Mouse (Mus musculus) erythroblast, embryonic 14.5 days (primary cell): Measurements from ENCODE around the gene Actg1. TPM values are rescaled to one million over a fixed set of nuclear protein-coding genes. Genes with fewer than 3 reads are reported as not detected.

Source experiments
- H3K27me3 ChIP-seq: 2 replicates; pipeline ENCODE4 v1.6.1; 2012; ENCODE audit warnings: inconsistent platforms; ENCODE audit not compliant: control insufficient read depth
- H3K36me3 ChIP-seq: 2 replicates; pipeline ENCODE4 v1.6.1; 2012; ENCODE audit warnings: mild to moderate bottlenecking, inconsistent platforms; ENCODE audit not compliant: control insufficient read depth
- H3K4me1 ChIP-seq: 2 replicates; pipeline ENCODE4 v1.6.1; 2012; ENCODE audit warnings: inconsistent platforms; ENCODE audit not compliant: control insufficient read depth
- H3K4me3 ChIP-seq: replicated peaks from 2 replicates; pipeline ENCODE3; 2012; ENCODE audit warnings: moderate library complexity, mild to moderate bottlenecking, inconsistent platforms
- H3K9me3 ChIP-seq: 2 replicates; pipeline ENCODE4 v1.6.1; 2012; ENCODE audit warnings: low read length, inconsistent platforms, mixed read lengths; ENCODE audit not compliant: control insufficient read depth
- GATA1 ChIP-seq: IDR thresholded peaks from 2 replicates; pipeline ENCODE4 v1.6.1; 2012; ENCODE audit warnings: low read length, inconsistent platforms, mixed read lengths
- TAL1 ChIP-seq: IDR thresholded peaks from 3 replicates; pipeline ENCODE4 v1.6.1; 2012; ENCODE audit warnings: low read length, inconsistent platforms, mixed read lengths
- polyA plus RNA-seq: library from polyadenylated mRNA; stranded (reverse); fragments of >175 nt; gene quantifications from 2 replicates; pipeline ENCODE4 v1.2.3, GENCODE M21; 2012

The Actg1 gene
- polyA plus RNA-seq, 1 experiment: 9.0 TPM

- Histone ChIP-seq H3K9me3 (no peaks in the 10 kb centered on the region), H3K27me3 (peaks cover 13% of the 10 kb centered on the region), H3K36me3 (peaks cover 22% of the 10 kb centered on the region), H3K4me1 (peaks cover 4% of the 10 kb centered on the region), H3K4me3 (no peak overlapping the region)
- TF ChIP-seq TAL1: no peak
- TF ChIP-seq GATA1: no peak
Measured at GRCm38 (mm10) chr11:120366443-120367027, 18.2 kb upstream of the Actg1 start.

- TF ChIP-seq TAL1 (no peak), GATA1 (no peak)
- Histone ChIP-seq H3K4me1 (peaks cover 8% of the 10 kb centered on the region), H3K27me3 (peaks cover 16% of the 10 kb centered on the region), H3K4me3 (no peak overlapping the region), H3K36me3 (no peaks in the 10 kb centered on the region), H3K9me3 (no peaks in the 10 kb centered on the region)
Measured at GRCm38 (mm10) chr11:120362891-120363290, 14.5 kb upstream of the Actg1 start.

GRCm38 (mm10) chr11:120361295-120361694 is 13.0 kb upstream of the Actg1 start, which contains the start of gene Fscn2:
TSS of gene Fscn2 (plus strand) at chr11:120361534.
- Histone ChIP-seq H3K4me3 (no peak within 1 kb of the TSS), H3K27me3 (peaks cover 16% of the 10 kb centered on the region), H3K36me3 (no peaks in the 10 kb centered on the region), H3K9me3 (no peaks in the 10 kb centered on the region), H3K4me1 (peaks cover 19% of the 10 kb centered on the region)
- no peak for TF ChIP-seq TAL1

- TF ChIP-seq TAL1 (no peak), GATA1 (no peak)
- peaks cover 24% of the 10 kb centered on the region for H3K4me1 ChIP-seq
- peaks cover 16% of the 10 kb centered on the region for H3K27me3 ChIP-seq
Measured at GRCm38 (mm10) chr11:120360755-120361154, 12.4 kb upstream of the Actg1 start.

GRCm38 (mm10) chr11:120360062-120360461 is 11.7 kb upstream of the Actg1 start:
- H3K27me3 ChIP-seq: peaks cover 14% of the 10 kb centered on the region
- TF ChIP-seq GATA1 (no peak), TAL1 (no peak)
- H3K4me1 ChIP-seq: peaks cover 31% of the 10 kb centered on the region

More at GRCm38 (mm10) chr11:120360755-120361154, 12.4 kb upstream of the Actg1 start:
- no peaks in the 10 kb centered on the region for H3K9me3 ChIP-seq
- H3K36me3 ChIP-seq: no peaks in the 10 kb centered on the region
- no peak overlapping the region for H3K4me3 ChIP-seq

GRCm38 (mm10) chr11:120359391-120359790 is 11.0 kb upstream of the Actg1 start:
- no peak for TF ChIP-seq TAL1
- no peak for TF ChIP-seq GATA1
- H3K4me1 ChIP-seq: peaks cover 38% of the 10 kb centered on the region

More at GRCm38 (mm10) chr11:120360062-120360461, 11.7 kb upstream of the Actg1 start:
- Histone ChIP-seq H3K36me3 (no peaks in the 10 kb centered on the region), H3K9me3 (no peaks in the 10 kb centered on the region), H3K4me3 (no peak overlapping the region)

GRCm38 (mm10) chr11:120357791-120358401 is 9.6 kb upstream of the Actg1 start:
- Histone ChIP-seq H3K4me1 (peaks cover 53% of the 10 kb centered on the region), H3K27me3 (peaks cover 6% of the 10 kb centered on the region), H3K4me3 (no peak overlapping the region), H3K9me3 (no peaks in the 10 kb centered on the region), H3K36me3 (no peaks in the 10 kb centered on the region; the same call in 1 of the 2 replicates)
- TF ChIP-seq TAL1 (no peak), GATA1 (no peak)

More at GRCm38 (mm10) chr11:120359391-120359790, 11.0 kb upstream of the Actg1 start:
- no peaks in the 10 kb centered on the region for H3K36me3 ChIP-seq
- no peaks in the 10 kb centered on the region for H3K9me3 ChIP-seq
- H3K27me3 ChIP-seq: peaks cover 10% of the 10 kb centered on the region
- no peak overlapping the region for H3K4me3 ChIP-seq

GRCm38 (mm10) chr11:120356900-120357299 is 8.6 kb upstream of the Actg1 start:
- H3K9me3 ChIP-seq: no peaks in the 10 kb centered on the region
- no peak overlapping the region for H3K4me3 ChIP-seq
- TF ChIP-seq TAL1: no peak
- no peak for TF ChIP-seq GATA1
- no peaks in the 10 kb centered on the region; the same call in 1 of the 2 replicates for H3K36me3 ChIP-seq
- H3K27me3 ChIP-seq: peaks cover 10% of the 10 kb centered on the region
- H3K4me1 ChIP-seq: peaks cover 61% of the 10 kb centered on the region

GRCm38 (mm10) chr11:120356319-120356840 is 8.0 kb upstream of the Actg1 start:
- Histone ChIP-seq H3K27me3 (peaks cover 12% of the 10 kb centered on the region), H3K4me3 (no peak overlapping the region), H3K4me1 (peaks cover 66% of the 10 kb centered on the region), H3K9me3 (no peaks in the 10 kb centered on the region), H3K36me3 (no peaks in the 10 kb centered on the region; the same call in 1 of the 2 replicates)
- TF ChIP-seq TAL1: no peak
- TF ChIP-seq GATA1: no peak
